Mouse (Mus musculus): Measurements from ENCODE around the gene Nap1l1.
"Not testable (repeated sequence)": the region's sequence is repeated elsewhere in the genome, so short reads cannot be mapped to it uniquely, and the experiment has no call there.

Nap1l1 gene

DNA sequence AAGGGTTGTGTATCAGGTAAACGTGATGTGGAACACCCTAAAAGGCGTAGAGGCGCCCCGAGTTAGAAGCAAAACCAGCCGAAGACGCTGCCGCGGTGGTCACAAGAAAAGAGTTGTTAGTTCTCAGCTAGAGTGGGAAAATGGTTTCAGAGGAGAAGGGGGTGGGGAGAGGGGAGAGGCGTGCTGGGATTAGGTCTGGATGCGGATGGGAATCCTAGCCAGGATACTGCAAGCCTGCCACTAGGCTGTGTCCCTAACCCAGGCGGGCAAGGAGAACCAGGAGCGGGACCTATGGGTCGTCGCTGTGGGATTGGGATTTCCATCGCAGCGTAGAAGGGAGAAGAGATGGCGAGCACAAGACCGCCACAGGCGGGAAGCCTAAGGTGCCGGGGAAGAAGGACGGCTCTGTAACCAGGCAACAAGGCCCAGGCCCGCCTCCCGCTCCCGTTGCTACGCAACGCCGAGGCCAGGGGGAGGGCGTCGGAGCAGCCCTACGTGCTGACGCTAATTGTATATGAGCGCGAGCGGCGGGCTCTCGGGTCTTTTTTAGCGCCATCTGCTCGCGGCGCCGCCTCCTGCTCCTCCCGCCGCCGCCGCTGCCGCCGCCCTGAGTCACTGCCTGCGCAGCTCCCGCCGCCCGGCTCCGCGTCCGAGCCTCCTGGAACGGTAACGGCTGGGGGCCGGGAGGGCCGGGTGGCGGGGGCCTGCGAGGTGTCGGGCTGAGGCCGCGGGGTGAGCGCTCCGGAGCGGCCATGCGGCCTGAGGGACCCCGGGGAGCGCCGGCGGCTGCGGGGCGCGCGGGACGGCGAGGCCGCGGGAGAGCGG, at the start of gene Nap1l1:
Nap1l1 (plus strand) TSS at position 538 of the 825 bp plus-strand sequence.
- DNase-seq, result peak; percentile 98

DNA sequence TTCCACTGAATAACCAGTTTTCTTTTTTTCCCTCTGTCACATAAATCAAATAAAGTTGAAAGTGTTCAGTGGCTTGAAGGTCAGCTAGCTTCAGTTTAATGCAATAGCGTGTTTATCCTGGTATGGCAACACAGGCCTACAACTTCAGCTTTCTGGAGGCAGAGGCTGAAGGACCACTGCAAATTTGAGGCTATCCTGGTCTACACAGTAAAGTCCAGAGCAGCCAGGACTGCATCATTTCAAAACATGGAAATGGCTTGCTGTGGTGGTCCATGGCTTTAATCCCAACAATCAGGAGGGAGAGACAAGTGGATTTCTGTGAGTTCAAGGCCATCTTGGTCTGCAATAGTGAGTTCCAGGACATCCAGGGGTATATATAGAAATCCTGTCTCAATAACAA, 46.5 kb upstream of the Nap1l1 start:
- DNase-seq, result no peak

DNA sequence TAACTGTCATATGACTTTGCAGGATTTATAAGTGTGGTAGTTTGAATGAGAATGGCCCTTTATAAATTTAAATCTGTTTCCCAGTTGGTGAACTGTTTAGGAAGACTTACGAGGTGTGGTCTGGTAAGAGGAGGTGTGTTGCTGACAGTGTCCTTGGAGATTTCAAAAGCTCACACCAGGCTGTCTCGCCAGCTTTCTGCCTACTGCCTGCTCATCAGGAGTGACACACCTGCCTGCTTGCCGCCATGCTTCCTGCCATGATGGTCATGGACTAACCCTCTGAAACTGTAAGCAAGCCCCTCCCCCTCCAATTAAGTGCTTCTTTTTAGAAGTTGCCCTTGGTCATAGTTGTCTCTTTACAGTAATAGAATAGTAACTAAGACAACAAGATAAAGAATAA, 39.5 kb upstream of the Nap1l1 start:
- DNase-seq, result no peak

DNA sequence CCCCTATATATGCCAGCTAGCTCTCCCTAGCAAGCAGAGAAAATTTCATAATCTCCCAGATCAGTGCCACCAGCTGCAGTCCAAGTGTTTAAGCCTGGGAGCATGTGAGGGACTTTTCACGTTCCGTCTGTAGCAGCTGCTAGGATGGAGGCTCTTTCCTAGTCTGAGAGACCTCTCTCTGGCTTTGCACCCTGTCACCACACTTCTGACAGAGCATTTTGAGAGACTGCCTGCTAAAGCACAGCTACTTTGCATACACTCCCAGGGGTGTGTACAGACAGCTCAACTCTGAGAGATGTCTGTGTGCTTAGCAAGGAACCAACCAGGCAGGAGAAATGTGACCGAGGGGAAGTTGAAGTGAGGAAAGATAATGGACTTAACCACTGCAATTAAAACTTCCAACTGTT, 32.0 kb upstream of the Nap1l1 start:
- no peak for DNase-seq

DNA sequence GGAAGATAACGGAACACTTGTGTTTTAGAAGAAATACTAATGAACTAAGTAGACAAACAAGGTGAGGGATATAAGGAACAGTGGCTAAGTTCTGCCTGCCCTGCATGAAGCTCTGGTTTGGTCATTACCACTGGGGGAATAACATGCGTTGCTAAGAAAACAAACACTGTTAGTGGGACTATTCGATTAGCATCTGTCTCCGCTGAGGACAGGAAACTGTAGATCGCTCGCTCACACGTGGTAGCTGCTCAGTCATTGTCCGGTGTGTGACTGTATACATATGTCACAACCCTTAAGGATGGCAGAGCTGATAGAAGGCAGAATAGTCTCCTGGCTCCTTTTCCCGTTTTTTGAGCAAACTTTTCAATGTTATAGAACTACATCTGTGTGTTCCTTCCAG, 28.8 kb upstream of the Nap1l1 start:
- DNase-seq, result no peak

DNA sequence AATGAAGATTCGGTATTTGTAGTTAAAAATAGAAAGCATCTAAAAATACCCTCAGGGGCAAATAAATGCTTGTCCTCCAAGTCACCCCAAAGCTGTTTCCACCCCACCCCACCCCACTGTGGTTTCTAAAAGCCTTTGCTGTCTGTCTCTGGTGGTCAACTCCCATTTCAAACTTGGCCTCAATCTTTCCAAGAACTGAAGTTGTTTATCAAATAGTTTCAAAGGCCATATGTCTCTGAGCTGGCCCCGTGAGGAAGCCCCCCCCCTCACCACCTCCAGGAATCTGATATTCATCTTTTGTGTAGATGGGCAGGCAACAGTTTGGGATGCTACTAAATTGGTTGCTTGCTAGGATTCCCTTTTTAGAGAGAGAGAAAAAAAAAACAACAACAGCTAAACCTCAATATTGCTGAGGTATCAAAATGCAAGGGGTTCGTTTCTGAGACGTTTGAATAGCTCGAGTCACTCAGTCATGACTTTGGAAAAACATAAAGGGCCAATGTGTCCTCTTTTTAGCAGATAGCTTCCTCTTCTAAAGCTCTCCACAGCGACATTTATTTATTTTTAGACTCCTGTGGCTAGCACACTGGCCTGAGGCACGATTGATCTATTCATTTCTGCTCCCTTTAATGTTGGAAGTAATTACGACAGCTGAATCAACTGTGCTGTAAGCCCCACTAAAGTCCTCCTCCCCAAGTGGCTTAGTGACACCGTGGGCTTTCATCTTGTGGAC, 26.9 kb upstream of the Nap1l1 start:
- DNase-seq, result no peak

DNA sequence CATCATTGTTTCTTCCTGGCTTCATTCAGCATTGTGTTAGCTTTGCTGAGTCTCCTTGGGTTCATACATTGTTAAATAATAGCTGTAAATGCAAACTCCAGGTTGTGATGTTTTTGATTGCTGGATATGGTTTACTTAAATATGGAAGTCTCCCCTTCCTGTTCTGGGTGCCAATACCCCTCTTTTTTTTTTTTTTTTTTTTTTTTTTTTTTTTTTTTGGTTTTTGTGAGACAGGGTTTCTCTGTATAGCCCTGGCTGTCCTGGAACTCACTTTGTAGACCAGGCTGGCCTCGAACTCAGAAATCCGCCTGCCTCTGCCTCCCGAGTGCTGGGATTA, 26.4 kb upstream of the Nap1l1 start:
- not testable (repeated sequence) for DNase-seq

DNA sequence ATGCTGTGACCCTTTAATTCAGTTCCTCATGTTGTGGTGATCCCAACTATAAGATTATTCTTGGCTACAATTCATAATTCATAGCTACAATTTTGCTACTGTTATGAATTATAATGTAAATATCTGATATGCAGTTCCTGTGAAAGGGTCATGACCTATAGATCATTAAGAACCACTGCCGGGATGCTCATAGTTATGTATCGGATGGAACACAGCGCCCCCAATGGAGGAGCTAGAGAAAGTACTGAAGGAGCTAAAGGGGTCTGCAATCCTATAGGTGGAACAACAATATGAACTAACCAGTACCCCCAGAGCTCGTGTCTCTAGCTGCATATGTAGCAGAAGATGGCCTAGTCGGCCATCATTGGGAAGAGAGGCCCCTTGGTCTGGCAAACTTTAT, 23.4 kb upstream of the Nap1l1 start:
- DNase-seq, result not testable (repeated sequence)

DNA sequence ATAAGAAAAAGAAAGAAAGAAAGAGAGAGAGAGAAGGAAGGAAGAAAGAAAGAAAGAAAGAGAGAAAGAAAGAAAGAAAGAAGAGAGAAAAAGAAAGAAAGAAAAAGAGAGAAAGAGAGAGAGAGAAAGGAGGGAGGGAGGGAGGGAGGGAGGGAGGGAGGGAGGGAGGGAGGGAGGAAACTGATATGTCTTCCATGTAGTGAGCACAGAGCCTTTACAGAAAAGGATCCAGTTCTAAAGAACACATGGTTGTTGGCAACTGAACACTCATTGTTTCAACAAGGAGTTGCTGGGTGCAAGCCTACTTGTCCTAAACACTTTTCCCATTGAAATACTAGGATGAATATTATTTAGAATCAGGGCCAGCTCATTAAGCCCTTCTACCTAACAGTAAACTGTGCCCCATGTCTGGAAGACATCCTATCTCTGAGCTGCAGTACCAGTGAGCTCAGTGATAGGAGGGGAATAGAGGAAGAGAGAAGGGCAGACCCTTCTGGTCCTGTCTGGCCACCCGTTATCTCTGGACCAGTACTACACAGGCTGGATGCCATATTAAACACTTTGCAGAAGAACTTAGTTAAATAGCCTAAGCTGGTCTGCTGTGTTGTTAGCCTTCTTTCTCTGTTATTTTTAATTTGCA, 21.2 kb upstream of the Nap1l1 start:
- DNase-seq, result no peak

DNA sequence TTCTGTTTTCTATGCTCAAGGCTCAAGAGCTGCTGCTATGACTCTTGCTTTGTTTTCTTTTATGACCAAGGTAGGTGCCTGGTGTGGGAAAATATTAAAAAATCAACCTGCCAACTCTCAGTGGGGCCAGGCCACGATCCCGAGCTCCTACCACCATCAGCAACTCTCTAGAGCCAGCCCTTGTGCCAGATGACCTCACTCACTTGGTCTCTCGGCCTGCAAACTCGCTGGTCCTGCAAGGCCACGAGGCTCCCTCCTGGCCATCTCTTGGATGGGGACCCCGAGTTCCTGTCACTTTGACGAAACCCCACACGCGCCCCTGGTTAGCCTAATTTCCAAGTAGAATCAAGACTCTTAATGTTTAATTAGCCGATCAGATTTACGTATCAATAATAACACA, 20.6 kb upstream of the Nap1l1 start:
- no peak for DNase-seq

DNA sequence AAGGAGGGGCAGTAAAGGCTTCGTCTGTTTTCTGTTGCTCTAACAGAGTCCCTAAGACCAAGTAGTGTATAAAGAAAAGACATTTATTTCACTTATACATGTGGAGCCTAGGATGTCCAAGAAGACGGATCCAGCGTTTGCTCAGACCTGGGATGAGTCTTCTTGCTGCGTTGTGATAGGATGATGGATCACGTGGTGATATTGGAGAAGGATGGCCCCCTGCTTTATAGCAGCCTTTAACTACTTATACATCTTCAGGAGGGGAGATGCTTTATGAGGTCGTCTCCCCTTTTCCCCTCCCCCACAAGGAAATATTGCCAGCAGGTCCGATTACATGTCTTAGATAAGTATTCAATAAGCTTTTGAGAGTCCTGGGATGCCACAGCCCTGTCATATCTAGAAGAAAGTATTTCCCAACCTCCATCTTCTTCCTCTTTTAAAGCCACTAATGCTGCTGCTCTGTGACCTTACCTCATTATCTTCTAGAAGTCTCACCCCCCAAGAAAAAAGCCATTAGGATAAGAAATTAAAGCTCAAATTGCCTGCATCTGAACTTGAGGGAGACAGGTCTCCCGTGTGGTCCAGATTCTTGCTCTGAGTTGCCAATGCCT, 18.2 kb upstream of the Nap1l1 start:
- DNase-seq, result no peak

DNA sequence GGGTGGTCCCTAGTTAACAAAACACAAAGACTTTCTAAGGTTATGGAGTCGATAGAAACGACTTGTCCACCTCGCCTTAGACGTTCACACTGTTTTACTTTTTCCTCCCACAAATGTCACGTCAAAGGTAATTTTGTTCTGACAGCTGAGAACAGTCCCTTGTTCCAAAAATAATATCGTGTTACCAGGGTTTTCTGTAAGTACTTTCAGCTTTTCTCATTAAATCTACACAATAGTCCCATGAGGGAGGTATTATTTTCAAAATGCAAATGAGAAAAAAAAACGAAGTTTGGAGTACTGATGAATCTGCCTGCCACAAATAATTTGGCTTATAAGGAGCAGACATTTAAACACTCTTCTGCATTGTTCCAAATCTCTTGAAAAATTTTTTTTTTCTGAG, 14.9 kb upstream of the Nap1l1 start:
- DNase-seq, result no peak

DNA sequence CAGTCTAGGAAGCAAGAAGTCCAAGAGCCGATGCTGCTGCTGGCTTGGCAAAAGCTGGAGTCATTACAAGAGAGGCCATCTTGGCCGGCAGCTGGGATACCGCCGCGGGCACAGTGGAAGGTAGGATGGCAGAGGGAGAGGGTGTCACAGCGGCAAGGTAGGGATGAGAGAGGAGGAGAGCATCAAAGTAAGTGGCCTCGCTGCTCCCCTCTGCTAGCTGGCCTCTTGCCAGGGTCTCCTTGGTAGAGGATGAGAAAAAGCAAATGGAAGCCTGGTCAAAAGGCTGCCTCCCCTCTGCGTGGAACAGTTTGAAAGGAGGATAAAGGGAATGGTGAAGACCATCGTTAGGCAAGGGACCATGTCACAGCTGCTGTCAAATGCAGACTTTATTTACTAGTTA, 14.0 kb upstream of the Nap1l1 start:
- DNase-seq, result no peak

DNA sequence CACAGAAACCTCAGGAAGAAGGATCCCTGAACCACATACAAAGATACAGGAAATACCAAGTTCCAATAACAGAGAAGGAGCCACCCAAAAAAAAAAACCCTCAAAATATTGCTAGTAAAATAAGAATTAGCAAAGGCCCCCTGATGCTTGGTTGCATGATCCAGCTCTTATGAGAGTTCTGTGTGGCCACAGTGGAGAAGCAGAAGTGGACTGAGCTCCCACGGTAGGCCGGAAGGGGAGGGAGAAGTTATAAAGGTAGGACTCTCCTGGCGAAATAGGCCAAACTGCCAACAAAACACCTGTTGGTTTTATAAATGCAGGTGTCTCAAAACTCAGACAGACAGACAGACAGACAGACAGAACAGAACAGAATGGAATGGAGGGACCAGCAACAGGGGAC, 13.1 kb upstream of the Nap1l1 start:
- DNase-seq, result no peak

DNA sequence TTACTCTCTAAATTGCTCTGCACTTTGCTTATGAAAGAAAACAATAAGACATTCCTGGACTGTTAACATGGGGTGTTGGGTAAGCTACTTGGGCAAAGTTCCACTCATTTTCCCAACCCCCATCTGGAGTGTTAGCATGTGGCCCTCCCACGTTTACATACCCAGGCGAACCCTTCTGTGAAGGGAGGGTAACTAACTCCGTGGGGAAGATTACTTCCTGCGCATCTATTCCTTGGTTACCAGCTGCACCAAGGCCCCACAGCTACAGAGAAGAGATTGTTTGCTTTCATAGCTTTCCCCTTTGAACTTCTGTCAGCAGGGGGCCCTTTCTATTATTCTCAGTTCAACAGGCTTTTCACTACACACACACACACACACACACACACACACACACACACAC, 12.6 kb upstream of the Nap1l1 start:
- no peak for DNase-seq

DNA sequence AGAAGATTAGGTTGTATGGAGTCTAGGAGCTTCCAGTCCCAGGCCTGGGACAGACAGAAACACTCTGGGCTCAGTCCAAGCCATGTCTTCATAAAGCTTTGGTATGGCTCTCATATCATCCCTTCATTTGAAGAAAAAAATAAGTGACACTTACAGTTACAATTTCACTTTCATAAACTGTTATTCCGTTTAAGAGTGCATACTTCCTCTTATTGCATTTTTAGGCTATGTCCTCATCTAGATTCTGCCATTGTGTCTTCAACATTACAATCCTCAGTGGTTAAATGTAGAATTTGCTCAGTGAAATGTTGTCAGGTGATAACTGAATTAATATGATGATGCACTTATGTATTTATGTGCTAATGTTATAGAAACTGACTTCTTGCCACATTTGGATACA, 8.2 kb upstream of the Nap1l1 start:
- no peak for DNase-seq

DNA sequence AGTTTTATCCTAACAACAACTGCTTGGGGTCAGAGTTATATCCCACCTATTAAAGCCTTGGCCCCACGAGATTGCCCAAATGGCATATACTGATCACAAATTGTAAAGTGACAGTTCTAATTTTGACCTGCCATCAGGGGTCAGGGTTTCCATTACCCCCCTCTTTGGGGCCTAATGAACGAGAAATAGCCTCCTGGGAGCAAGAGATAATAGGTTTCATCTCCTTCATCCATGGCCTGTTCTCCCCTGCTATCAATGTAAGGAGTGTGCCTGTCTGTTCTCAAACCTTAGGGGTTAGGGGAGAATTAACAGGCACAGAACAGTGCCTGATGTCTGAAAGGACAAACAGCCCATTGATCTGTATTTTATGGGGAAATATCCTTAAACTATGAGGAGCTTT, 7.6 kb upstream of the Nap1l1 start:
- no peak for DNase-seq

DNA sequence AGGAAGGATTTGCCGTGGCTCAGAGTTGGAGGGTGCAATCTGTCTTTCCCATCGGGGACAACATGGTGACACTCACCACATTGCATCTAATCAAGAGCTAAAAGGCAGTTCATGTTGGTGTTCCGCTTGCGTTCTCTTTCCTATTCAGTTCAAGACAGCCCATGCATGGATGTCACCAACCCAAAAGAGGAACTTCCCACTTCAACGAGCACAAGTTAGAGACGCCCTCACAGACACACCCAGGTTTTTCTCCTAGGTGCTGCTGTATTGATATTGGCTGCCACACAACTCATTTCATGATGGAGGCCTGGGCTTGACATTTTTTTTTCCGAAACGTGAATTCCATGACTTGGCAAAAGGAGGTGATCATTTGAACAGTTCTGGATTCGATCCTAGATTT, 1.9 kb upstream of the Nap1l1 start:
- DNase-seq, result no peak

DNA sequence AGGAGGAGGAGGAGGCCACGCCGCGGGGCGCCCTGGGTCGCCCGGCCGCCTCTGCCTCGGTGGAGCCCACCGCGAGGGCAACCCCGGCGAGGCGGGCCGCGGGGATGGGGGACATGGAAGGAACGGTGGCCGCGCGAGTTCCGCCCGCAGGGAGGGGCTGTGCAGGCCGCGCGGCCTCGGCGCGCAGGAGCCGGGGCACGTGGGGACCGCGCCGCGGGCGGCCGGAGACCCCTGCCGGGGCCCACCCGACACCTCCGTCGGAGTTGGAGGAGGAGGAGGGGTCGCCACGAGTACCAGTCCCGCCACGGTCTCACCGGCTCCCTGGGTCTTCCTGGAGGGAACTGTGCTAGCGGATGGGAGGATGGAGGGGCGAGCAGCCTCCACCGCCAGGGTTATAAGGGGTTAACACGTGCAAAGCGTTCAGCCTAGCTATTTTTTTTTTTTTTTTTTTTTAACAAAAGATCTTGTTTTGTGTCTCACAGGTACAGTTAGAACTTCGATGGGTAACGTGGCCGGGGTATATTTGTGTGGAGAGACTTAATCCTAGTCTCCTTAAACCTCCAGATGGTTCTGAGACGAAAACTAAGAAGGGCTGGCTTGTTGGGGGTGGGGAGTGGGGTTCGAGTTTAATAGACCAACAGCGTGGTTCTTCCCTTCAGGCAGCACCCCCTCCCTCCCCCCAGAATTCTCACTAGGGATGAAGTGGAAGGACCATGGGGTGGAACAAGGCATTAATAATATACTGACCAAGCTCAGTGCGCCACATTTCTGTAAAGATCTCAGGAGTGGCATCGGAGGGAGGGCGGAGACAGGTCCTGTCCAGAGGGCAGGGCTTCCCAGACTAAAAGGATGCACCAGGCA, 718 bp downstream of the Nap1l1 start:
- peak; percentile 52 to 55 for DNase-seq

DNA sequence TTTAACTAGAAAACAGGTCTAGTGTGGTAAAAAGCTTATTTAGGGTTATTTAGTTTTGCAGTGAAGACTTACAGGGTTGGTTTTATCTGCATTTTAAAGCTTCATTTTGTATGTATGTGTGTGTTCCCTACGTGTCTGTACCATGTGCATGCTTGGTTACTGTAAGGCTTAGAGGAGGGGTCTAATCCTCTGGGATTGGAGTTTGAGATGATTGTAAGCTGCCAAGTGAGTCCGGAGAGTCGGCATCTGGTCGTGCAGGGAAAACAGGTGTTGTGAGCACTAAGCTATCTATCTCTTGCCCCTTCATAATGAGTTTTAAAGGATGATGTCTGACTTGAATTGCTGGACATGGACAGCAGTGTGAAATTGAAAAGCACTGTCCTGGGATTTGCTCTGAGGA, 3.3 kb downstream of the Nap1l1 start:
- no peak for DNase-seq

DNA sequence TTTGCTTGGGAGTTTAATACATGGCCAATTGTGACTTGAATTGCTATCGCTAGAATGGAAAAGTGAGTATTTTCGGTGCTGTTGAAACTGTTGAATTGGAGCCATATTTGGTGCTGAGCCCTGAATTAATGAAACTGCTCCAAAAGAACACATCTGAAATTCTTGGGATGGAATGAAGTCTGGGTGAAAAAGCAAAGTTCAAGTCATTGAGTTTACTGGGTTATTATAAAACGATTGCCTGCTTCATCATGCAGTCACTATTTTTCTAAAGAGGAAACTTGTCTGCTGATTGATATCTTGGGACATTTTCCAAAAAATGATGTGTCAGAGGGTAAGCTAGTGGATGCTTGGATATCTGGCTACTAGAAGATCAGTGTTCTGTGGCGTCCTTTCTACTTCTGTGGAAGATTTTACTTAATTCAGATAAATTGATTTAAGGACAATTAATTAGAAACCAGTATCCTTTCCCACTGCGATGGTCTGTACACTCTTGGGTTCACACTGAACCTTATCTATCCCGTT, 4.0 kb downstream of the Nap1l1 start:
- no peak for DNase-seq

DNA sequence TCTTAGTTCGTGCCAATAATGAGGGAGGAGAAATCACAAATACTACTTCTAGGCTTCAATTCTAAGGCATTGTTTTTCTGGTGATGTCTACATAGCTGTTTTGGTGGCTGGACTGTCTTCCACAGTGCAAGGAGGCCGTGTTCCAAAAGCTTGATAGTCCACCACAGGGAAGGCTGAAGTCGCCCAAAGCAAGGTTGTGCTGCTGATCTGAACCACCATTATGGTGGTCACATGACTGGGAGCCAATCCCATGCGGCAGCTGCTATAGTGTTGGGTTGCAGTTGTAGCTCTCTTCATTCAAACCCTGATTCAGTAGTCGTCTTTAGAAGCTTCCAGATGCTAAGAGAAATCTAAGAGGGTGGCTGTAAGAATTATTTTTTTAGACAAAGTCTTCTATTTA, 6.6 kb downstream of the Nap1l1 start:
- no peak for DNase-seq

All from thymus, adult 18-20 months (tissue).